Mouse (Mus musculus) heart, adult 18-20 months (tissue): ENCODE measurements around the gene Tbxas1. TPM values are rescaled to one million over a fixed set of nuclear protein-coding genes. Genes with fewer than 3 reads are reported as not detected.

Experiments
- DNase-seq, 2 experiments: peaks; one replicate each; pipeline ENCODE4 v3.0.0; 2021 to 2022; ENCODE audit warnings: mixed read lengths in 1 of 2
- long read RNA-seq, 2 experiments: library from polyadenylated mRNA; stranded (forward); transcript quantifications; one replicate each; pipeline ENCODE4 v2.0.0; 2021
- total RNA-seq, 2 experiments: library from RNA; stranded (reverse); gene quantifications; 2 replicates each; pipeline ENCODE4 v1.2.3; 2021

Tbxas1 gene
- 1 to 10 TPM; 1.7 TPM for total RNA-seq
- long read RNA-seq, experiment 1, partial matches to known transcripts: 0 of 2 reads
- long read RNA-seq, experiment 1, other reads (novel, unspliced or antisense): 2 of 2 reads
- long read RNA-seq, experiment 2, partial matches to known transcripts: 0 of 1 reads
- long read RNA-seq, experiment 2, other reads (novel, unspliced or antisense): 0 of 1 reads

GRCm38 (mm10) chr6:38875258-38876070 is at the start of gene Tbxas1:
TSS of gene Tbxas1 (plus strand) at chr6:38875404.
- peak; percentile 50 to 64 for DNase-seq

GRCm38 (mm10) chr6:38825886-38826285 is 49.3 kb upstream of the Tbxas1 start:
- DNase-seq: no peak

- DNase-seq: no peak
Observed at GRCm38 (mm10) chr6:38826857-38827256, 48.3 kb upstream of the Tbxas1 start.

- no peak for DNase-seq
Observed at GRCm38 (mm10) chr6:38827435-38827834, 47.8 kb upstream of the Tbxas1 start.

- no peak for DNase-seq
Observed at GRCm38 (mm10) chr6:38828211-38828610, 47.0 kb upstream of the Tbxas1 start.

- no peak for DNase-seq
Observed at GRCm38 (mm10) chr6:38829452-38829851, 45.8 kb upstream of the Tbxas1 start.

- no peak for DNase-seq
Observed at GRCm38 (mm10) chr6:38833721-38834120, 41.5 kb upstream of the Tbxas1 start.

- no peak for DNase-seq
Observed at GRCm38 (mm10) chr6:38834727-38835126, 40.5 kb upstream of the Tbxas1 start.

- DNase-seq: no peak
Observed at GRCm38 (mm10) chr6:38835217-38835616, 40.0 kb upstream of the Tbxas1 start.

- no peak for DNase-seq
Observed at GRCm38 (mm10) chr6:38838061-38838460, 37.1 kb upstream of the Tbxas1 start.

- no peak for DNase-seq
Observed at GRCm38 (mm10) chr6:38839891-38840290, 35.3 kb upstream of the Tbxas1 start.

- peak in 1 of 2 experiments; percentile 23 for DNase-seq
Observed at GRCm38 (mm10) chr6:38840380-38840779, 34.8 kb upstream of the Tbxas1 start.

GRCm38 (mm10) chr6:38840780-38841179 is 34.4 kb upstream of the Tbxas1 start:
- DNase-seq: no peak

GRCm38 (mm10) chr6:38841551-38841950 is 33.7 kb upstream of the Tbxas1 start:
- DNase-seq: no peak

- DNase-seq: no peak
Observed at GRCm38 (mm10) chr6:38845117-38845516, 30.1 kb upstream of the Tbxas1 start.

GRCm38 (mm10) chr6:38845876-38846275 is 29.3 kb upstream of the Tbxas1 start:
- no peak for DNase-seq

- no peak for DNase-seq
Observed at GRCm38 (mm10) chr6:38846330-38847195, 28.6 kb upstream of the Tbxas1 start.

GRCm38 (mm10) chr6:38847447-38847846 is 27.8 kb upstream of the Tbxas1 start:
- DNase-seq: no peak

- no peak for DNase-seq
Observed at GRCm38 (mm10) chr6:38847958-38848910, 27.0 kb upstream of the Tbxas1 start.

- no peak for DNase-seq
Observed at GRCm38 (mm10) chr6:38850715-38851259, 24.4 kb upstream of the Tbxas1 start.

GRCm38 (mm10) chr6:38851740-38852139 is 23.5 kb upstream of the Tbxas1 start:
- DNase-seq: no peak
